Mouse (Mus musculus) cerebellum, adult 11-12 months (tissue): Measurements from ENCODE around the gene Abhd6.

ENCODE experiments used
- DNase-seq: peaks from one replicate; pipeline ENCODE4 v3.0.0; 2022

Abhd6 gene

DNA sequence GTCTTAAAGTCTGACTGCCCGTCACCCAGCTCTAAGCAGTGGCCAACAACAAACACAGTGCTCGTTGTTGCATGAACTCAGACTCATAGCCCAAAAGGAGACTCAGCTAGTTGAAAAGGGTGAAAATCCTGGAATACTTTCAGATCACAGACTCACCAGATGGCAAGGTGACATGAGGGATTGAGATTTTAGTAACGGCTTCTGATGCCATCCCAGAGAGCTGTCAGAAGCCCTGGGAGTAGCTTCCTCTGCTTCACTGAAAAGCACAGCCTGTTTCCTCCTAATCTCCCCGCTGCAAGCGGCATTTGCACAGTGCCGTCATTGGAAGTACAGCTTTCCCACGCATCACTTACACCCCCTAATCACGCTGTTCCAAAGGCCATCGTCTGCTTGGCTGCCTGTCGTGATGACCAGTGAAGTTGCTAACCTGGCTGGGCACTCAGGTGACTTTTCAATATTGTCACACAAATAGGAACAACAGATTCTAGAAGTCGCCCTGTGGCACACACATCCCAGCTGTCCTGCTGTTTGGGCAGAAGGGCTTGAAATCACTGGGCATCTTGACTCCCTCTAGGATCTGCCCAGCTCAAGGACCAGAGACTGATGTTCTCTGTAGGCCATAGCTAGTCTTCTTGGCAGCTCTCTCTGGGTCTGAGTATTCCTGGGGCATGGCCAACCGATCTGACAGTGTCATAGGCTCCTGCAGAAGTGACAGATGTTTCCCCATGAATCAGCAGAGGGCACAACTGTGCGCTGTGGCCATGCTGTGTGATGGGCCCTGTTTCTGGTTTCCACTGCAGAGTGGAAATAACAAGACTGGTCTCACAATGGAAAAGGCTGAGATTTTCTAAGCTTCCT lies 29.6 kb downstream of the Abhd6 start:
- DNase-seq, result peak; percentile 80

DNA sequence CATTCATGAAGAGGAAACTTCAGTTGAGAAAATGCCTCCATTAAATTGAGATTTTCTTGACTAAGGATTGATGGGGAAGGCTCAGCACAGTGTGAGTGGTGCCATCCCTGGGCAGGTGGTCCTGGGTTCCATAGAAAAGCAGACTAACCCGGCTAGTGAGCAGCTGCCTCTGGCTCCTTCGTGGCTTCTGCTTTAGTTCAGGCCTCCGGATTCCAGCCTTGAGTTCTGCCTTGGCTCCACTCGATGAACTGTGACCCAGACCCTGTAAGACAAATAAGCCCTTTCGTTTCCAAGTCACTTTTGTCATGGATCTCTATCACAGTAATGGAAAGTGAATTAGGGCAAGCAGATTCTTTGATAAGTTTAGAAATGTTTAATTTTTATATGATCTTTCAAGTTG lies 31.9 kb downstream of the Abhd6 start:
- no peak for DNase-seq

DNA sequence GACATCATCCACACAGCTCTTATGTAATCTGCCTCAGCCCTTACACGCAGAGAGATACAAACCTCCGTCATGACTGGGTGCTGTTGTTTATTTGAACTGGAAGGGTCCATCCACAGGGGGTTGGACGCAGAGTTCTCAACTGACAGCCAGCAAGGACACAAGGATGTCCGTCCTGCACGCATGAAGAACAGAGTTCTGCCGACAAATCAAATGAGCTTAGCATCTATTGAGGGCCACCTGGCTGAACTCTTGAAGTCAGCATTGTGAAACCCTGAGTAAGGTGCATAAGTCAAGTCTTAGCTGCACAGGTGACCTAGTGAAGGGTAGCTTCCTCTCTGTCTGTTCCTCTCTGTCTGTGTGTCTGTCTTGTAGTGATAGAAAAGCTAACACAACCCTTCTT lies 33.2 kb downstream of the Abhd6 start:
- peak; percentile 14 for DNase-seq

DNA sequence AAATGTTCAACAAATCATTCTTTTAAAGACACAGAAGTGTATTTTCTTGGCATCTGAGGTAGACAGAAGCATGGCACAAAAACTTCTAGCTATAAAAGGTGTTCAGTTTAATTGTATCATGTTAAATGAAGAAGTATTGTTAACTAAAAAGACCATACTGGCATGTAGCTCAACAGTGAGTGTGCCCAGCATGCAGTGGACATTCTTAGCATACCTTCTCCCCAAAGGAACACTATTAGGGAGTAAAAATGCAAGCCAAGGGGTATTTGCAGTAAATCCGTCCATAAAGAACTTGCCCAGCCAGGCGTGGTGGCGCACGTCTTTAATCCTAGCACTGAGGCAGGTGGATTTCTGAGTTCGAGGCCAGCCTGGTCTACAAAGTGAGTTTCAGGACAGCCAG lies 33.7 kb downstream of the Abhd6 start:
- peak; percentile 2 for DNase-seq

DNA sequence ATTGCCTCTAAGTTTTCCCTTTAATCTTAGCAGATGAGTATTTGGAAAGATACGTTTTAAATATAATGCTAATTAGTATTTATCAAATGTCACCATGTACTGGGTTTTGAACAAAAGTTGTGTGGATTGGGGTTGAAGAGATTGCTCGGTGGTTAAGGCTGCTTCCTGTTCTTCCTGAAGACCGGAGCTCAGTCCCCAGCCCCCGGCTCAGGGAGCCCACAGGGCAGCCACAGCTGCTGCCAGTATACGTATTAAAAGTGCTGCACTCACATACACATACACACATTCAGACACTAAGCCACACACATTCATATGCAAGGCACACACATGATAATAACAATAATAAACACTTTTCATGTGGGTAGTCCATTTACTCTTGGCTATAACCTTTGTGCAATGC lies 35.4 kb downstream of the Abhd6 start:
- peak; percentile 5 for DNase-seq

DNA sequence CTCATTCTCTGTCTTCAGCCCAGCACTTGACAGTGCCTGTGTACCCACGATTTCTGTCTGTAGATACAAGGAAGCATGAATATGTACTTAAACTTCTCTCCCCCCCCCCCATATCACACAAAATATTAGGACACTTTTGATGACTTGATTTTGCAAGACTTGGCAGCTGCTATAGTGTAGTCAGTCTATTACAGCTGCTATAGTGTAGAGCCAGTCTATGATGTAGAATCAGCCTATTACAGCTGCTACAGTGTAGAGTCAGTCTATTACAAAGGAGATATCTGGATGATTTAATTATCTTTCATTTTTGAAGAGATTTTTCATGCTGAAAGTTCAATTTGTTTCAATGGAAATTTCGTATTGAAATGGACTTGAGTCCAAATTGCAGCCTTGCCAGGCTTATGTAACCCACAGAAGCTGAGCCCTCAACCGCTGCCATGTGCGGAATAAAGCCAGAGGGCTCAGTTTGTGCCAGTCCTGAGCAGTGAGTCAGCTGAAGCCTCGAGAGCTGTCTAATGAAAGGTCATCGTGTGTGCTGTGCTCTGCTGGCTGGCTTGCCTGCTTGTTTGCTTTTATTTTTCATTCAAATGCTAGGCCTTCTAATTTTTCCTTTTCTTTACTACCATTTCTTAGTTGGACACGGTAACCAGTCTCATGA lies 36.2 kb downstream of the Abhd6 start:
- DNase-seq, result peak; percentile 81

DNA sequence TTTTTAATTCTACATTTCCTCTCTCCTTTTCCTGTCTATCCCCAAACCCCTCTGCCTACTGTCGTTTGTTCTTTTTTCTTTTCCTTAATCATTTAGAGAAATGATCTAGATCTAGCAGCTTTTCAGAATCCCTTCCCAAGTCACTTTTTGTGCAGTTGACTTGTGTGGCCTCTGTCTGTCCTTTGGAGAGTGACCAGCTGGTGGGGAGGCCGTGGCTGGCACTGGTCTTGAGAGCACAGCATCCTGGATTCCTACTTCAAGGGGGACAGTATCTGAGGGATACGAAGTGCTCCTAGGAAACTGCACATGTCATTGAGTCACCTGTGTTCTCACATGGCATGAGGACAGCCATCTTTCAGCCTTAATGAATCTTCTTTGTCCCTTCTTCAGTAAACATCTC lies 37.5 kb downstream of the Abhd6 start:
- peak; percentile 24 for DNase-seq

DNA sequence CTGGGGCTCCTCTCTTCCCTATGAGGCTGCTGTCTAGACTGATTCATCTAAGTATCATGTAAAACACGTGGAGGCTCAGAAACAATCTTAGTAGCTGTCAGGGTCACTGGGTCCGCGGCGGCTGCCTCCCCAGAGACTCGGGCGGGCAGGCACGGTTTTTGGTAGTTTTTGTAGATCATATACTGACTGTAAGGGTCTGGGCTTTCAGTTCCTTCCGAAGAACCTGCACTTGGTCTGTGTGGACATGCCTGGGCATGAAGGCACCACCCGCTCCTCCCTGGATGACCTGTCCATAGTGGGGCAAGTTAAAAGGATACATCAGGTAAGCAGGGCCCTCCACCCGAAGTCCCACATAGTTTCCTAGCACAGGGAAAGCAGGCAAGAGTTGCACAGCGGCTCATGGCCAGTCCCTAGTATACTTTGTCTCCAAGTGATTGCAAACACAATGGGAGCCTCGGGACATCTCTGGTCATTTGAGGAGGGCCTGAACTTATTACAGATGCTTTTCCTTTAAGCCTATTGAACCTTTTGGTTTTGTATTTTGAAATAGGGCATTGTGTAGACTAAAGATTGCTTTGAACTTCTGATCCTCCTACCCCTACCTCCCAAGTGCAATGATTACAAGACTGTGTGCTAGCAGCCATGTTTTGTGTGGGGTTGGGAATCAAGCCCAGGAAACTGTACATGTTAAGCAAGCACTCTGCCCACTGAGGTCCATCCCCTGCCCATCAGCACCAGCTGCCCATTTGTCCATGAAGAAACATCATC lies 38.4 kb downstream of the Abhd6 start:
- DNase-seq, result peak; percentile 11

DNA sequence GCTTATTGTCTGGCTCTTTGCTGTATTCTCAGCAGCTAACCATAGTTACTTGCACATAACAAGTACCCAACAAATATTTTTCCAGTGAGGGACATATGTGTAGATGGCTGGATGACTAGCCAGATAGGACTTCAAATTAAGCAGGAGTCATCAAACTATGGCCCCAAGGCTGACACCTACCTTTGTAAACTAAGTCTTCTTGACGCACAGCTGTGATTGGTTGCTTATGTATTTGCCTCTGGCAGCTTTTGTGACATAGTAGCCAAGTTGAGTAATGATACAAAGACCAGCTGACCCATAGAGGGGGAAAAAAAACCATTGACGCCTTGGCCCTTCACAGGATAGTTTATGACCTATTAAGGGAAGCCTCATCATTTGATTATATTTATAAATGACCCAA lies 39.4 kb downstream of the Abhd6 start:
- no peak for DNase-seq

DNA sequence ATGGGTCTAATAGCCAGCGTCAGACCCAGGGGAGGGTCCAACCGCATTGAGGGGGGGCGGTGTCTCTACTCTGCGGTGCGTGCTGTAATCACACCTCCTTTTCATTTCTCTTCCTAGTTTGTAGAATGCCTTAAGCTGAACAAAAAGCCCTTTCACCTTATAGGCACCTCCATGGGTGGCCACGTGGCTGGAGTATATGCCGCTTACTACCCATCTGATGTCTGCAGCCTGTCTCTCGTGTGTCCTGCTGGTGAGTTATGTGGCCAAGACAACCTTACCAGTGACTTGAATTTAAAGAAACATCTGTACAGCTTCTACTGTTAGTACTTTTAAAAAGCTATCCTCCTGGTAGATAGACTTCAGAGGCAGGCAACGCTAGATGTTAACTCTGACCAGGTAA lies 39.9 kb downstream of the Abhd6 start:
- DNase-seq, result no peak

DNA sequence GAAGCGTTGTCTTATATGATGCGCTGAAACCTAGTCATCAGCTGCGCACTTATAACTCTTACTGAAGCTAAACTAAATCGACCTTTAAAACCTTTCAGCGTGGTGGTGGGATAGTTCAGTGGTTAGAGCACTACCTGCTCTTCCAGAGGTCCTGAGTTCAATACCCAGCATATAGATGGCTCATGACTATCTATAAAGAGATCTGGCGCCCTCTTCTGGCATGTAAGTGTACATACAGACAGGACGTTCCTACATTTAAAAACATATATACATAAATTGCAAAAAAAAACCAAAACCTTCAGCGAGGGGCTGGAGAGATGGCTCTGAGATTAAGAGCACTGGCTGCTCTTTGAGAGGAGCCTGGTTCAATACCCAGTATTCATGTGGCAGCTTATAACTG lies 41.6 kb downstream of the Abhd6 start:
- DNase-seq, result peak; percentile 18

DNA sequence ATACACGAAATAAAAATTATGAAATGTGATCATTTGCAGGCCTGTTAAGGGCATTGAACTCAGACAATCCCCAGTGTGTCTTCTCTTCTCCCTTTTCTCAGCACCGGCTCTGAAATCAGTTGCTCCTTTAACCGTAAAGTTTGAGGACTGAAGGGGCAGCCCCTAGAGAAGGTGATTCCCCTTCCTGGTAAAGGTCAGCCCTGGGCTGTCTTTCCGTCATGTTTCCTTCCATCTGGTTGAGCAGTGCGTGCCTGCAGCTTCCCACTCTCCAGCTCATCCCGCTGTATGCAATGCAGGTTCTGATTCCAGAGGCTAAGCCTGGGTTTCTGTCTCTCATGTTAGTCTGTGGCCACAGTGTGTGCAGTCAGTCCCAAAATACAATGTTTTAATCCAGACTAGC lies 42.1 kb downstream of the Abhd6 start:
- DNase-seq, result peak; percentile 2

DNA sequence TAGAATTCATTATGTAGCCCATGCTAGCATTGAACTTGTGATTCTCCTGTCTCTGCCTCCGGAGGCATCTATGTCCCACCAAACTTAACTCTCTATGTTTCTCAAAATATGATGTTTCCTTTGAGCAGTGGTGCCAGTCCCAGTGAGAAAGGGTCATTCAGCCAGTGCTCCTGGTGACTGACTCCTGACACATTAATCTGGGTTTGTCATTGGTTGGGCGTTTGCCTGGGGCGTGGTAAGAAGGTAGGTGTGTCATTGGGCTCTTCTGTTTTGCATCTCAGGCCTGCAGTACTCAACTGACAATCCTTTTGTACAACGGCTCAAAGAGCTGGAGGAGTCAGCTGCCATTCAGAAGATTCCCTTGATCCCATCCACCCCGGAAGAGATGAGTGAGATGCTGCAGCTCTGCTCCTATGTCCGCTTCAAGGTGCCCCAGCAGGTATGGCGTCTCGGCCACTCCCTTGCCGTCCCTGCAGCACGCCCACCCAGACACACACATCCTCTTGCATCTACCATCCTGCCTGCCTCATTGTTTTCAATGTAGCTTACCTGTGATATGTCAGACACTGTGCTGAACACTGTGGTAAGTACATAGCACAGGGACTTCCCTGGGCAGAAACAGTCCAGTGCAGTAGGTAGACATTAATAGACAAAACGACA lies 42.6 kb downstream of the Abhd6 start:
- no peak for DNase-seq

DNA sequence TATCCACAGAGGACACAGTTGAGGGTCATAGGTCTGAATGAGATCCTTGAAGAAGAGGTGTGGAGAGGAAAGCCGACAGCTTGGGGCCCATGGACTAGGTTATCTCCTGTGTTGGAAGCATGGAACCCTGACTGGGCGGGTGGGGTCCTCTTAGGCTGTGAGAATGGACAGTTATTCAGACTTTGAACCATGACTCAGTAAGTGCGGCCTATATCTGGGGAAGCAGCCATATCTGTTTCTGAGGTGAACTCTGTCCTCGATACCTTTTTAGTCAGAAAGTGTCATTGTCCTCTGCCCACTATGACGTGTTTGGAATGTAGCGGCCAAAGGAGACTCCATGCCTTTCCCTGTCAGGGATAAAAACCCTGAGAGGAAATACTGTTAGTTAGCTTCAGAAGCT lies 44.1 kb downstream of the Abhd6 start:
- no peak for DNase-seq

DNA sequence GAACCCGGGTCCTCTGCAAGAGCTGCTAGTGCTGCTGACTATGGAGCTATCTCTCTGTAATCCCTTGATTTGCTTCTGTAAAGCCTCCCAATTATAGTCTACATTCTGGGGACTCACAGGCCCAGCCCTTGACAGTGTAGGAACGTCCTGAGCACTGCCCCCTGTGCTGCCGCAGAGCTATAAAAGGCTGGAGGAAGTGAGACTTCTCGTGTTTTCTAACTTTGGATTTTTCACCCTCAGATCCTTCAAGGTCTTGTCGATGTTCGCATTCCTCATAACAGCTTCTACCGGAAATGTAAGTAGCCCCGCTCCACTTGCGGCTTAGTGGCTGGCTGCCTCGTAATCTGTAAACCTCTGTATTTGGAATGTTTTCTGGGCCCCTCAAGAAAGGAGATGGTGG lies 46.6 kb downstream of the Abhd6 start:
- no peak for DNase-seq

DNA sequence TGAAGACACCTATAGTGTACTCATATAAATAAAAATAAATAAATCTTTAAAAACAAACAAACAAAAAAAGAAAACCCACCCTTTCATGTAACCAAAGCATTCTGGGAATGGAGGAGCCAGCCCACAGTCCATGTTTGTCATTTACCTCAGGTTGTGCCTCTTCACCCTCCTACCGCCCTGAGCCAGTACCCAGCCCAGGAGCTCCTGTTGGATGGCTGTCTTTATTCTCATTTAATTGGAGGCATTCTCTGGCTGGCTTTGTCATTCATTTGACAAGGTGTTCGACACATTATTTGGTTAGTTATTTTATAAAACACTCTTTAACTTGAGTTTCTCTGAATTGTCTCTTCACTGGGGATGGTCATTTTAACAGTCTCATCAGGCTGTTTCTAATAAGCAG lies 49.2 kb downstream of the Abhd6 start:
- DNase-seq, result no peak

DNA sequence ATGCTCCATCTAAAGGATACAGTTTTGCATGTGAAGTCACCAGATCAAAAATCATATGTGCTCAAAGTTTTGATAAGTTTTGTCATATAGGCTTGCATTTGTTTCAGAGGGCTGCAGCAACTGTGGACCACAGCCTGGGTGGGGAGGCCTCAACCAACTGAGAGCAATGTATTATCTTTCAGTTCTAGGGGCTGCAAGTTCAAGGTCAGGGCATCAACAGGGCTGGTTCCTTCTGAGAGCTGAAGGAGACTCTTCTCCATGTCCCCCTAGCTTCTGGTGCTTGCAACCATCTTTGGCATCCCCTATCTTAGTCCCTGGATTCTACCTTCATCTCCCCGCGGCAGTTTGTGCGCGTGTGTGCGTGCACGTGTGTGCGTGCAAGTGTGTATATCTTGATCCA lies 50.0 kb downstream of the Abhd6 start:
- DNase-seq, result no peak

DNA sequence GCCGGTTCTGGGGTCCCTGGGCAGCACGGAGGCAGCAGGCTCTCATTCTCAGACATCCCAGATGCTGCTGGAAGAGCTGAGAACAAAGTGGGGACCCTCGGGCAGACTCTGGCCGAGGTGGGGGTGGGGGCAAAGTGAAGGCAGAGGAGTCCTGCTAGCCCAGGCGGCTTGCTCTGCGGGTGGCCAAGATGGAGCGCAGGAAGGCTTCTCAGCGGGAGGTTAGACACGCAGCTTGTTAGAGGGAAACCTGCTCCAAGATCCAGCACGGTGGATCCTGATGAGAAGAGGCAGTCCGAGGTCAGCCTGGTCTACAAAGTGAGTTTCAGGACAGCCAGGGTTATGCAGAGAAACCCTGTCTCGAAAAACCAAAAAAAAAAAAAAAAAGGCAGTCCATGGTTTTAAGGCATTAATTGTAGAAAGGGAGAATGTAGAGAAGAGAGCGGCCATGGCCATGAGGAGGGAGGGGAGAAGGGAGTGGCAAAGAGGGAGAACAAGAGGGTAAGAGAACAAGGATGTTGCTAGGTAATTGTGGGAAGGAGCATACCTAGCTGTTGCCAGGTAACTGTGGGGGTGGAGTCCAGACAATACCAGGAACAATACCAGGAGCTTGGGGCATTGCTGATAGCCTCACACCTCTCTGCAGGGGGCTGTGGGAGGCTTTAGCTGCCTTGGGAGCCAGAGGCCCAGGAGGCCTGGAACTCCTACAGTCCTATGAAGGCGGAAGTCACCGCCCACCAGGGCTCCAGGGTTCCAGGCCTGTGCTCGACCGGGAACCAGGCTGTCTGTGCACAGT lies 51.8 kb downstream of the Abhd6 start:
- DNase-seq, result no peak

DNA sequence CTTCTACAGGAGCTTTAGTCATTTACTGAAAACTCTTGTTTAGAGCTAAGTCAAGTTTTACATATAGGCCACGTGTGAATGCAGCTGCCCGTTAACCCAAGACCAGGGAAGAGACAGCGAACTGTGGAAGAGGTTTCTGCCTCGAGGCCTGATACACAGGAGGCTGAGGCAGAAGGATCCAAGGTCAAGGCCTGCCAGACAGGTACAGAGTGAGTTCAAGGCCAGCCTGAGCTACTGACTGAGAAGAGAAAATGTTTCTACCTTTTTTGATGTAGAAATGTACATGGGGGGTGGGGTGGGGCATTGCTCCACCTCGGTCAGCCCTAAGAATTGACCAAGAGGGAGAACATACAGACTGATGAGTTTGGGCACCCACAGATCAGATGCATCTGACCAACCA lies 53.4 kb downstream of the Abhd6 start:
- DNase-seq, result no peak

DNA sequence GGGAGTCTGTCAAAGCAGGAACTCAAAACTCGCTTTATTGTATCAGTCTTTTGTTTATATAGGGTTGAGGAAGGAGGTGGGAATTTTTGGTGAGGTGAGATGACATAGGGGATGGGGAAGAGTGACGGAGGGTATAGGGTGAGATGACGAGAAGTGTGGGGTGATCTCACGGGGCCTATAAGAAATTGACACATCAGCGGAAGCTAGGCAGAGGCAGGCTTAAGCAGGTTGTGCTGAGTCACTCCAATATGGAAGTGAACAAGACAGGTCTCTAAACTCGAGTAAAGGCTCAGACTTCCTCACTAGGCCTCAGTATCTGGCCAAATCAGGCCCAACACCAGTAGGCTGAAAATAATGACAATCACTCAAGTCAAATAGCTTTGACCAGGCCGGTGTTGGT lies 57.2 kb downstream of the Abhd6 start:
- no peak for DNase-seq

DNA sequence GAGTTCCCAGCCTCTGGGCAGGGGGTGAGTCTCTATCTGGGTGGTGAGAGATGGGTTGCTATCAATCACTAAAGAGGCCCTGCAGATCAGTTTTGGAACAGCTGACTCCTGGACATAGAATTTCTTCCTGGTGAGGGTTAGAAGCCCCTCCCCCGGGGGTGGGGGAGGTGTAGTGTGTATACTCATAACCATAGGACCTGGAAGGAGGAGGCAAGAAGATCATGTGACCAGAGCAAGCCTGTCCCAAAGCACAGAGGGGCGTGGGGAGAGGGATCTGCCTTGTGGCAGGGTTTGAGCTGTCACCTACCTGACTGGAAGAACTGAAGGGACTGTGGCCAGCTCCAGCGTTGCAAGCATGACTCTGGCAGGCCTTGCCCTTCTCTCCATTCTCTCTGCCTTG lies 59.4 kb downstream of the Abhd6 start:
- no peak for DNase-seq

DNA sequence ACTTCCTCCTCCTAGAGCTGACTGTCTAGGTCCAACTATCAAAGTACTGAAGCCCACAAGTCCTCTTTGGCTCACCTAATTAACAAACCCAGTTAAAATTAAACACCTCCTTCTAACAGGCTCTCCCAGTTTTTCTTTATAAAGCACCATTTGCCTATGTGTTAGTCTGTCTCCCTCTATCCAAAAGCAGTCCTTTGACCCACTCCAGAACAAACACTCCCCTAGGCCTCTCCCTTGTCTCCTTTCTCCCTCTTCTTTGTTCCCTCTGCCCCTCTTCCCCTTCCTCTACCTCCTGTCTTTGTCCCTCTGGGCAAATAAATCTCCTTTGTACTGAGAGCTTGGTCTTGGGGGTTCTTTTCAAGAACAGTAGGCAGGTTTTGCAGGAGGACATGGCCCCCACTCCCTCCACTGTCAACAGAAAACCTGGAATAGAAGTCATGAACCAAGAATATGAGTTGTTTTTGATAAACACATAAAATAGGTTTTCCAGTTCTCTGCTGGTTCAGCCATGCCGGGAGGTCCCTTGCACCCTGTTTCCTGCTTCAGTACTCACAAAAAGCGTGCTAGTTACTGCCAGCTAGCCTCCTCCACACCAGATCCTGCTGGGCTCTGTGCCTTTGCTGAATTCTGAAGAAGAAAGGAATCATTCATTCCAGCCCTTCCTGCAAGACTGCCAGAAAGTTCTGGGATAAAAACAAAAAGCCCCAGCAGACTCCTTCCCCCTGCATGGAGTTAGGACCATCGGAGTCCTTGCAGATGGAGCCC lies 60.0 kb downstream of the Abhd6 start:
- no peak for DNase-seq
